Mouse (Mus musculus) layer of hippocampus, adult 18-20 months (tissue): ENCODE data around the gene Sparcl1. TPM values are rescaled to one million over a fixed set of nuclear protein-coding genes. Genes with fewer than 3 reads are reported as not detected.

Experiments
- DNase-seq, 2 experiments: peaks; one replicate each; pipeline ENCODE4 v3.0.0; 2022; ENCODE audit warnings: low spot score in 2 of 2
- total RNA-seq, 2 experiments: library from RNA; stranded (reverse); gene quantifications; 2 replicates each; pipeline ENCODE4 v1.2.3; 2021

The Sparcl1 gene
- total RNA-seq, 2 experiments from 2014 or later = 1,467 to 1,533 TPM

DNA sequence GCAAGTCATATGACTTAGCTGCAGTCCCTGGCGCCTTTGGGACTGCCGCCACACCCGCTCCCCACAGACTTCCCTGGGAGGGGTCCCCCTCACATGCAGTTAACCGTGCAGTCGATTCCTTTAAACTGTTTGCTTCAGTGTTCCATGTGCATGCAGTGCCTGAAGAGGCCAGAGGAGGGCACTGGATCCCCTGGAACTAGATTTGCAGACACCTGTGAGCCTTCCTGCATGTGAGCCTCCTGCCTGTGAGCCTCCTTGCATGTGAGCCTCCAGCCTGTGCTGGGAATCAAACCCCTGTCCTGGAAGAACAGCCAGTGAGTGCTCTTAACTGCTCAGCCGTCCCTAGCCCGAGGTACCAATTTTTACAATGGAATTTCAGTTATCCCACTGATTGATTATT is 44.8 kb downstream of the Sparcl1 start:
- peak in 1 of 2 experiments; percentile 49 for DNase-seq

DNA sequence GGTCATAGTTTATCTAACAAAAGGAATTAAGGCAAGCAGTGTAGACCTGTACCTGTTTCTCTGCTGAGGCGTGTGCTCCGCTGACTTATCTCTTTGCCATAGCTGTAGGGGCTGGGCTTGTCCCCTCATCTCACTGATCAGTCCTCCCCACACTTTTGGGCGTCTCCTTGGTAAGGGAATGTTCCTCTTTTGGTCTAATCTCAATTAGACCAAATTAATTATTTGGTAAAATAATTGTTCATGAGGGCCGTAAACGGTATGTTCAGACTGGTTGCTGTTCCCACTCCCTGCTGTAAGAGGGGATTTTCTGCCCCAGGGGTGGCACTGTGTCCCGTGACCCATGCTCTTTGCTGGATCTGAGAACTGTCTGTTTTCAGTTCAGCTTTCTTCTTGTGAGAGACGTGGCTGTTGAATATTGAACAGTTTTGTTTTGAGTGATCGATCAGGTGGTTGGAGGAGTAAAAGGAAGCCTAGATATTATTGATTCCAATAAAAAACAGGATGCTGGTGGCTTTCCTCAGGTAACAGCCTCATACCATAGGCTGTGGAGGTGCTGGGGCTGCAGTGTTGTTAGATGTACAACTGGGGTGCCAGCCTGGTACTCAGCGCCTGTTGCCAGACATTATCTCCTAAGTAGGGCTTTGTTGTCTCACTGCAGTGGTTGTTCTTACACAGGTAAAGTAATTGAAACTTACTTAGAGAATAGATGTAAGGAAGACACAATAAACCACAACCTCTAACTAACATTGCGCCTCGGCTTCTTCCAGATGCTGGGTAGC is 50.6 kb downstream of the Sparcl1 start:
- no peak for DNase-seq

DNA sequence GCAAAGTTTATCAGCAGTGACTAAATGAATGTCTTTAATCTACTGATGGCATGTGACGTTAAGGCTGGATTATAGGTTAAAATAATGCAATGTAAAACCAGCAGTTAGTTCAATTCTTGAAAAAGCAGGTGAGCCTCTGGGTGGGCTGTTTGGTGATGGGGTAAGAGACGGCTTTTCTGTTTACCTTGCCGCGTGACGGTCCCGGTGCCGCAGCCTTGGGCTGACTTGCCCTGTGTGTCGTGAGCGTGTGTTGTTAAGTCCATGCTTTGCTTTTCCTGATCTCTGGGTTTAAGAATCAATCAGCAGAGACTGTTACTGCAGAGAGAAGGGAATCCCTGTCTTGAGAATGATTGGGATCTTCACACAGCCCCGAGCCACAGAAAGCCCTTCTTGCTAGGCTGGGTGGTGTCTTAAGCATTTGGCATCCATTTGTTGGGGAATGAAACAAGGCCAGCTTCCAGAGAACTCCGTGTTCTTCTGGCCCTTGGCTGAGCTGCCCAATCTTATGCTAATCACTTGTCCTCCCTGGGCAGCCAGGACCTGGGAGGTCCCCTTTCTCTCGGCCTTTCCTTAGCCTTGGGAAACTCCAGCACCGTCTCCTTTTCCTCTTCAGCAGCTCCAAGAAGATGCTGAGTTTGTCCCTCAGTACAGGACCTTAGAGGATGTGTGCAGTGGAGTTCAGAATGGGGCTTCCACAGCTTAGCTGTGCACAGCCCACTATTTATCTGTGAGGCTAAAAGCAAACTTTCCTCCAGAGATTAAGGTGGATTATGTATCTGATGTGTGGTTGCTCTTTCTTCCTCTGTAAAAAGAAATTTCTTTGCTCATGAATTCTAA is 51.4 kb downstream of the Sparcl1 start:
- DNase-seq = peak in 1 of 2 experiments; percentile 47

DNA sequence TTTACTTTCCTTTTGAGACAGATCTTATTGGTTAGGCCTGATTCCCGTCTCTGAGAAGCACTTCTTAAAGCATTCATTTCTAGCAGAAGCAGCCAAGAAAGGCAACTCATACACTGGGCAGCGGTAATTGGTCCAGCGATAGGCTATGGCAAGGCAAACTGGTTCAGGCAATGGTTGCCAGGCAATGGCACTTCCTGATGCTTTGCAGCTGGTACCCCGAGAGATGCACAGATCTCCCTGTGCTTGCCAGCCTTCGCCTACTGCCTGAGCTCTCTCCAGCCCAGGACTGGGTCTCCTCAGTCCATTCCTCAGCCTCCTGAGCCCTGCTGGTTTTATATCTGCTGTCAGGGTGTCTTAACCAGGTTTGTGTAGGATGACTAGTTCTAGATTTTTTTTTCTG is 53.1 kb downstream of the Sparcl1 start:
- DNase-seq = peak in 1 of 2 experiments; percentile 52

DNA sequence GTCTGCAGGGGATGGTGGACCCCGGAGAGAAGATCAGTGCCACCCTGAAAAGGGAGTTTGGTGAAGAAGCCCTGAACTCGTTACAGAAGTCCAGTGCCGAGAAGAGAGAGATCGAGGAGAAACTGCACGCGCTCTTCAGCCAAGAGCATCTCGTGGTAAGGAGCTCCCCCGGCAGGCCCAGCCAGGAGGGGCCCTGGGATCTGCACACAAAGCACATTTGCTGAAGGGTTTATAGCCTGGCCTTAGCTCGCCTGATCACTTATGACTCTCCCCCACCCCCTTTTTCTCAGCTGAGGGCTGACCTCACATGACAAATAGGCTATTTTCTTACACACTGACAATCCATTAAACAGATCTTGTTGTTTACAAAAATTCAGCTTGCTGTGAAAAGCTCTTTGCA is 53.9 kb downstream of the Sparcl1 start:
- DNase-seq = no peak

DNA sequence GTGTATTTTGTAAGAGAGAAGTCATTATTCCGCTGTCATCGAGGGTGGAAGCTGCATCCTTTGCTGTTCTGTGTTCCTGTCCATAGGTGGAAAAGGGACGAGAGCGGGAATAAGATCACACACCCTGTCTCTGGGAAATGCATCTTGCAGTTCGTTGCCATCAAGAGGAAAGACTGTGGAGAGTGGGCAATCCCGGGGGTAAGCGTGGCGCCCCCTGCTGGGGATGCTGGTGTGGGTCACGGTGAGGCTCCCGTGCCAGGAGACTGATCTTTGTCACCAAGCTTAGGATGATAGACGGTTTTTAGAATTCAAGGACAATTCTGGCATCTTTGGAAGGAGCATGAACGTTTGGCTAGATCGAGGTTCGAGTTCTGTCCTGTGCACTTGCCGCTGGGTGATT is 55.5 kb downstream of the Sparcl1 start:
- peak in 1 of 2 experiments; percentile 42 for DNase-seq

DNA sequence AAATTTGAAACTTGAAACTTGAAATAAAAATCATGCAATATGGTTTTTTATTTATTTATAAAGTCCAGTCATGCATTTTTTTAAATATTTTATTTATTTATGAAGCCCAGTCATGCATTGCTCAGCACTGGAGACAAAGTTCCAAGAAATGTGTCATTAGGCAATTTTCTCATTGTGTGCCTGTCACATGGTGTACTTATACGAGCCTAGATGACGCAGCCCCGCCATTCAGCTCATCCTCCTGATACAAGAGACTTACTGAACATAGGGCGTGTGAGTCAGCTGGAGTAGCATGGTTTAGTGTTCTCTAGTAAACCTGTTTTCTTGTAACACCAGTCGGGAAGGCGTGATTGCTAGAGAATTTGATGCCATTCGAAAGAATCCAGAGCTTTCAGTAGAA is 57.2 kb downstream of the Sparcl1 start:
- DNase-seq = no peak

DNA sequence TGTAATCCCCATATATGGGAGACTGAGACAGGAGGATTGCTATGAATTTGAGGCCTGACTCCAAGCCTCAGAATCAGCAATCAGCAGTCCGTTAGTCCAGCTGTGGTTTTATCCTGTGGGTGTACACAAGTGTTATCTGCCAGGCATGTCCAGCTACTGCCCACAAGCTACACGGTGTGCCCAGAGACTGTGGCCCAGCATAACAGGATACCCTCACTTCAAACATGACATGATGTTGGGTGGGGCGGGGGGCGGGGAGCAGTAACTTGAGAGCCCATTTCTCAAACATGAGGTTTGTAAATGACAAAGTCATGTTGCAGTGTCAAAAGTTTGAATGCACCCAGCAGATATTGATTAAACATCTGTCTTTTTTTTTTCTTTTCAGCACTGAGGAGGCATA is 57.7 kb downstream of the Sparcl1 start:
- no peak for DNase-seq

DNA sequence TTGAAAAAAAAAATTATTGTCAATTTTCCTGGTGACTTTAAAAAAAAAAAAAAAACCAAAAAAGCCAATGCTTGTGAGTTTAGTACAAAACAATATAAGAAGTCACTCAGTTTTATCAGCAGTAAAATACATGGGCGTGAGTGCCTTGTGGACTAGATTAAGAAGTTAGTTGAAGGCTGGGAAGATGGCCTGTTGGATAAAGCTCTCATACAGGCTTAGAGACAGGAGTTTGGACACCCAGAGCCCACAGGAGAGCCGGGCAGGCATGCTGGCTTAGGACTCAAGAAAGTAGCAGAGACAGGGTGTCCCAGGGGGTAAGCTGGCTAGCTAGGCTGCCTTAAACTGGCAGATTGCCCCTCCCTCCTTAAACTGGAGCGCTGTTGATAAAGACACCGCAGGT is 58.6 kb downstream of the Sparcl1 start:
- no peak for DNase-seq

DNA sequence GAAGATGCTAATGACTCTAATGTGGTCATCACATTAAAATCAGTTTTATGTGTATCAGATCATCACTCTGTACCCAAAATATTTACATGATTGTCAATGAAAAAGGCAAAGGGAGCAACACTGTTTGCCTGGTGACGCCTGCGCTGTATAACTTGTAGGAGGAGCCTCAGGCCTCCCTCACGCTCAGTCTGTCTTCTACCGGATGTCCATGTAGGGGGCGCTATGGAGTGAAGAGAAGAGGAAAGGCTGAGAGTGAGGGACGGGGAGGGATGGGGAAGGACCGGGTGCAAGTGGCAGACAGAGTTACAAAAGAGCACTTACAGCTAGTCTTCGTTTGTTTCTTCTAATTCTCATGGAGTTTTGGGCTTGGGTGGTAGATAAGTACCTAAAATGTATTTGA is 60.6 kb downstream of the Sparcl1 start:
- DNase-seq = no peak

DNA sequence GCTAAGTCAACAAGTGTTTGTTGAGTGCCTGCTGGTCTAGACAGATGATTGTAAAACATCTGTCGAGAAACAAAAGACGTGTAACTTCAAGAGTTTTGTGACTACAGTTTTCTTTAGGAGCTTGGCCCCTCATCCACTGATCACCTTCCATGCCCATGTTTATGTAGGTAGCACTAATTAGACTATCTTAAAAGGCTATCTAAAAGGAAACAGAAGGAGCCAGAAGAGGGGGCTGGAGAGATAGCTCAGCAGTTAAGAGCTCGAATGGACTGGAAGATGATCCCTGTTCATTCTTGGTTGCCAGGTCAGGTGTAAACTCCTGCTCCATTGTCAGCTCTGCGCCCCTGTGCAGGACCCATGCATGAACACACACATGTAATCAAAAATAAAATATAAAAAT is 65.4 kb downstream of the Sparcl1 start:
- DNase-seq = no peak

DNA sequence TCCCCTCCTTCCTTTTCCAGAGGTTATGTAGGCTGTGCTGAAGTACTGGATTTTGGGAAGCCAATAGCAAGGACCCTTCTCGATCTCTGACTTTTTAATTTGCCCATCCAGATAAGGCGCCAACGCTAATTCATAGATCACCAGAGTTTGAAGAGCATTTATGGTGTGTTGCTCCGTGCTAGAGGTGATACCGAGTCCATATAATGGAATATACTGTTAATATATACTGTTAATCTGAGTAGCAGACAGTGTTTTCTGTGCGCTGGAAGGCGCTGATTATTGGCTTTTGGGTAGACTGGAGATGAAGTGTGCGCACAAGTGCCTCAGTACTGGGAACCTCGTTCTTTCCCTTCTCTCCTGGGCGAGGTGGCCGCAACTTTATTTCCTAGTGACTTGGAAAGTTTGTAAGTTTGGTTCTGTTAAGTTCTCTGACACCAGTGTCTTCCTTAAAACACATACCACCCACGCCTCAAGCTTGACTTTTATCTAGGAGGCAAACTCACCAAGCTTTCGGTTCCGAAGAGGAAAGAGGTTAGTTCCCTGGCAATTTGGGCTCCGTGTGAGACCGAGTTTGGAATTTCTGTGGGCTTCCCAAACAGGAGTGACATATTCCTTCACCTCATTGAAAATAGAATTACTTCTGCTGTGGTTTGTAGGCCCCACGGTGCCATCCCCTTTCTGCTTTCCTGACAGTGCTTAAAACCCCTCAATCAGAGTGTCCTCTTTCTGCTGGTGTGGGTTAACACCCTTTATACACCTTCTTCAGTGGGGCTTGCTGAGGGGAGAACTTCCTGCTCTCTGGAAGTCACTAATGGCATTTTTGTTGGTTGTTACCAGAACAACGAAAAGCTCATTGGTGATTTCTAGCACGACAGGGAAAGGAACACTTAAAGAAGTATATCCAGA is 66.1 kb downstream of the Sparcl1 start:
- DNase-seq = no peak

DNA sequence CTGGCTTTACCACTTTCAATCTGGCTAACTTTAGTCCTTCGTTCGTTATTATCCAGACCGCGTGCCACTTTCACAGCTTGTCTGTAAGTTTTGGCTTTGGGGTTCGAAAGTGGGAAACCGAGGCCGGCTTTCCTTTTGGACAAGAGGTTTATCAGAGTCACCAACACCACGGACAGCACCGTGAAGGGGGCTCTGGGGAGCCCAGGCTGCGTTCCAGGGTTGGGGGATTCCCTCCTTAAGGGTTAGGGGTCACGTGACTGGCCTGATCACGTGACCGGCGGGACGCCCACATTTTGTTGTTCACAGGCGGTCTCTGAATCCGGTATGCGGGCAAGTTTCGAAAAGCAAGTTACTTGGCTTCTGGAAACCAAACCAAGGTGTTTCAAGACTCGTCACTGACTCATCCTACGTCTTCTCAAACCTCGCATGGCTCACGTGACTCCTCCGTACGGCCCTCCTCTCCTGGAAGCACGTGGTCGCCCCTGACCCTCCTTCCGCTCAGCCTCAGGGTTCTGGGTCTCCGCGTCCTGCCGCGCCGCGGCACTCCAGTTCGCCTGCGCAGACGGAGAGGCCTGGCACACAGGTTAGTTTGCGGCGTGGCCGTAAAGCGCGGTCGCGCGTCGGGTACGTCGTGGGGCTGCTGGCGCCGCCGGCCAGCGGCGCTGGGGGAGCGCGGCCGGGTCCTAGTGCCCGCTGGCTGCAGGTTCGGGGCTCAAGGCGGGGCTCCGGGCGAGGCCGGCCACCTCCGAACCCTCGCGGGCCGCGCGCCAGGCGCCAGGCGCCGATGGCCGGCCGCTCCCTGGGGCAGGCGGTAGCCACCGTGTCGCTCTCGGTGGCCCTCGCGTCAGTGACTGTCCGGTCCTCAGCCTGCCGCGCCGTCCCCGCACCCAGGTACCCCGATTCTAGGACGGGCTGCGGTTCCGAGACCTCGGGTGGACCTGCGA is 67.0 kb downstream of the Sparcl1 start, which contains the start of gene Nudt9:
TSS of gene Nudt9 (plus strand) at position 51 of the 944 bp plus-strand sequence.
- DNase-seq = peak; percentile 97 to 99

DNA sequence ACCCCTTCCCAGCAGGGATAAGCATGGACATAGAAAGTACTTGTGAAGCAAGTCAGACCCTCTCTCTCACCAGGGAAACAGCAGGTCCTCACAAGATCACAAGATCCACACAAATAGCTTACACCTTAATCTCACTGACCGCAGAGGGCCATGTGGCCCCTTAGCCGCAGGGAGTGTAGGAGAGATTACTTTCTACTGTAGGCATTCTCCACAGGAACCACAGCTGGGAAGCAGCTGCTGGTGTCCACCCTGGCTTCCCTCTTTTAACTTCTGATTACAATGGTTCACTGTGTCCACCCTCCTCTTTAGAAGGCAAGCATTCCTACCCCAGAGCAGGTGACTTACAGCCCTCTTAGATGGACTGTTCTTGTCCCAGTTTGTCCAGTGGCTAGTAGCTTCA is 69.8 kb downstream of the Sparcl1 start:
- no peak for DNase-seq

DNA sequence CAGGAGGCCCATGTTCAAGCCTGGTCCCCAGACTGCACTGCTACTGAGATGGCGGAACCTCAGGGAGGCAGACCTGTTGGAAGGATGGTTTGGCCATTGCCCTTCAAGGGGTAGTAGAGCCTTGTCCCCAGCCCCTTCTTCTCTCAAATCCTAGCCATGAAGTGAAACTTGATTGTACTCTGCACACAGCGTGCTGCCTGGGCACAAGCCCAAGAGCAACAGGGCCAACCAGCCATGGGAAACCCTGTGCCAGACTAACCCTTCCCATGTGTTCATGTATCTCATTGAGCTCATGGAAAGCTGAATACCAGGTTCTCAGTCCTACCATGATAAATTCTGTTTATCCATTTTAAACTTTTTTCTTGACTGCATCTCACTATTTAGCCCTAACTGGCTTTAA is 70.6 kb downstream of the Sparcl1 start:
- no peak for DNase-seq

DNA sequence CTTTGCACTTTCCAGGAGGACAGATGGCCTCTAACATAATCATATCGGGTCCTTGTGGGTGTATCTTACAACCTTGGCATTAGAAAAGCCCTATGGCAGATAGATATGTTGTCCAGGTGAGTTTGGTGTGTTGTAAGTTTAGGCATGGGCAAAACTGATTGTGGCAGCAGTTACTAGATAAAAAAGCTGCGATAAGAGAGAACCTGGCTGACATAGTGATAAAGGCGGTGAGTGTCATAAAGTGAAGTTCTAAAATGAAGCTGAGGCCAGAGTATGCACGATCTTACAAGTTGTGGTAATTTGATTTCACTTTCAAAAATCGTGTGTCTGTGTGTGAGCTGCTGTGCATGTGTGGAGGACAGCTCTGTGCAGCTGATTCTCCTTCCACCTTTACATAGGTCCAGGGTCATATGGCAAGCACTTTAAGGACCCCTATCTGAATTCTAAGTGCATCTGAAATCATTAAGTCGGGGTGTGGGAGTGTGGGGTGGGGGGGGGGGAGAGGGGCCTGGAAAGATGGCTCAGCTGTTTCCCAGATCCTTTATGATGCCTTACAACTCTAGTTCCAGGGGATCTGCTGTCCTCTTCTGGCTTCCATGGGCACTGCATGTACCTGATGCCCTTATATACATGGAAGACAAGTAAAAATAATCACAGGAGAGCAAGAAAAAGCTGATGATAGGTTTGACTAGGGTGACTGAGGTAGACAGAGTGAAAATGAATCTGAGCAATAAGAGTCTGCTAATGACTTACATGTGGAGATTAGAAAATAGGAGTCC is 74.2 kb downstream of the Sparcl1 start:
- DNase-seq = peak in 1 of 2 experiments; percentile 77

DNA sequence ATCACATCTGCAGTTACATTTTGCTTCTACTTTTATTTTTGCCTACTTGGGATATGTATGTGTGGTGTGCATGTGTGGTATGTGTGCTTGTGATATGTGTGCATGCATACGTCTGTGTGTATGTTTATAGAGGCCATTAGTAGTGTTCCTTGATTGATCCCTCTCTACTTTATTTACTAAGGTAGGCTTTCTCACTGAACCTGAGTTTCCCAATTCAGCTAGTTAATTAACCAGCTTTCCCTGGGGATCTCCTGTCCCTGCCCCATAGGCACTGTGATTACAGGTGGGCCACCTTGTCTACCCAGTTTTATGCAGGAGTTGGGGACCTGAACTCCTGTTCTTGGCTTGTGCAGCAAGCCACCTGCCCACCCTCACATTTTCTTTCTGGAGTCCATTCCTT is 76.8 kb downstream of the Sparcl1 start:
- no peak for DNase-seq

DNA sequence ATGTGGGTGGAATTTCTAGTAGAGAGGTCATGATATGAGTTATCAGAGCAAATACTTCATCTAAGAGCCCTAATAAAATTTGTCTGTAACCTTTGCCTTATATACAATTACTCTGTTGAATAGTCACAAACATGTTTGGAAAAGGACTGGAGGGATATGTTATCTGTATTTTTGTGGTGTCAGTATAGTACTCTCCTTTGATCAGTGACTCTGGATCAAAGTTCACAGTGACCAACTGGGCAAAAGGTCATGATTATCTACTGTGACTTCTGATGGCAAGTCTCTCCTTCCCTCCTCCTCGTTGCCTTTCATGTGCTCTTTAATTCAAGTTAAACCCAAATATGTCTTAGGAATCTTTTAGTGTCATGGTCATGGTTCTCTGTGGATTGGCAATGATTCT is 77.7 kb downstream of the Sparcl1 start:
- no peak for DNase-seq

DNA sequence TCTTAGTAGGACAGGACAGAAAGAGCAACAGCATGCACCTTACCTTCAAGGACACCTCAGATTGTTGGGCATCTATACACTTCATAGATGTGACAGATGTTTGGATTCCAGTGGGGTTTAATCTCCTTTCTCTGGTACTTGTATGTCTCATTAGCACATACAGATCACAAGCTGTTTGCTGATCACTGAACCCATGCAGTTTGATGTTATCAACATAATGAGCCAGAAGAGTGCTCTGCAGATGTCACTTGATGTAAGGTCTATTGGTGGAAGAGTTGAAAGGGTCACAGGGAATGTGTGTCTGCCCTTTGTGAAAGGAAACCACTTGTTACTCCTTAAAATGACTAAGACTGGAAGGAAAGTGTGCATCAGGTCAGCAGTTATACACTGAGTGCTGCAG is 78.5 kb downstream of the Sparcl1 start:
- DNase-seq = no peak
